Mouse (Mus musculus) myocyte (in vitro differentiated cells): ENCODE measurements at regions not wholly inside any gene's neighbourhood (a gene's known extent, or its start where the extent isn't known, plus 50 kb on each side); places are given as distances from the start of the nearest gene placed in this dataset.

Experiments used
- CEBPB ChIP-seq: IDR thresholded peaks from 2 replicates; pipeline ENCODE4 v1.6.1; 2011; ENCODE audit warnings: mild to moderate bottlenecking, moderate library complexity; ENCODE audit not compliant: poor library complexity, insufficient read depth, severe bottlenecking
- E2F4 ChIP-seq: IDR thresholded peaks from one replicate; pipeline ENCODE4 v1.6.1; 2011; ENCODE audit warnings: mild to moderate bottlenecking, control low read depth, moderate library complexity; ENCODE audit not compliant: insufficient read depth
- MAX ChIP-seq: IDR thresholded peaks from one replicate; pipeline ENCODE4 v1.6.1; 2011; ENCODE audit warnings: low read depth, mild to moderate bottlenecking, control low read depth
- MYOD1 ChIP-seq, 3 experiments: IDR thresholded peaks; one replicate each; pipeline ENCODE4 v1.6.1; 2011; ENCODE audit warnings: control low read depth in 2 of 3, low read depth in 2 of 3, mild to moderate bottlenecking in 2 of 3, moderate library complexity in 1 of 3; ENCODE audit not compliant: insufficient read length in 2 of 3, control insufficient read depth in 1 of 3
- MYOG ChIP-seq, 3 experiments: IDR thresholded peaks; one replicate each; pipeline ENCODE4 v1.6.1; 2011; ENCODE audit warnings: control low read depth in 2 of 3, low read depth in 2 of 3, mild to moderate bottlenecking in 2 of 3; ENCODE audit not compliant: insufficient read length in 2 of 3, control insufficient read depth in 1 of 3, insufficient read depth in 1 of 3
- POLR2A ChIP-seq: IDR thresholded peaks from one replicate; pipeline ENCODE4 v1.6.1; 2011; ENCODE audit warnings: low read depth, mild to moderate bottlenecking, control low read depth, moderate library complexity; ENCODE audit not compliant: insufficient read length
- POLR2AphosphoS2 ChIP-seq: IDR thresholded peaks from one replicate; pipeline ENCODE4 v1.6.1; 2011; ENCODE audit warnings: low read depth, control low read depth; ENCODE audit not compliant: insufficient read length
- REST ChIP-seq: IDR thresholded peaks from one replicate; pipeline ENCODE4 v1.6.1; 2011; ENCODE audit warnings: mild to moderate bottlenecking, control low read depth, moderate library complexity; ENCODE audit not compliant: insufficient read depth, insufficient read length
- SRF ChIP-seq: IDR thresholded peaks from one replicate; pipeline ENCODE4 v1.6.1; 2011; ENCODE audit warnings: low read depth; ENCODE audit not compliant: control insufficient read depth, insufficient read length
- TCF12 ChIP-seq: IDR thresholded peaks from one replicate; pipeline ENCODE4 v1.6.1; 2011; ENCODE audit warnings: mild to moderate bottlenecking, control low read depth; ENCODE audit not compliant: poor library complexity, insufficient read depth, severe bottlenecking
- USF1 ChIP-seq: IDR thresholded peaks from one replicate; pipeline ENCODE4 v1.6.1; 2011; ENCODE audit warnings: low read depth, mild to moderate bottlenecking, control low read depth, moderate library complexity

DNA sequence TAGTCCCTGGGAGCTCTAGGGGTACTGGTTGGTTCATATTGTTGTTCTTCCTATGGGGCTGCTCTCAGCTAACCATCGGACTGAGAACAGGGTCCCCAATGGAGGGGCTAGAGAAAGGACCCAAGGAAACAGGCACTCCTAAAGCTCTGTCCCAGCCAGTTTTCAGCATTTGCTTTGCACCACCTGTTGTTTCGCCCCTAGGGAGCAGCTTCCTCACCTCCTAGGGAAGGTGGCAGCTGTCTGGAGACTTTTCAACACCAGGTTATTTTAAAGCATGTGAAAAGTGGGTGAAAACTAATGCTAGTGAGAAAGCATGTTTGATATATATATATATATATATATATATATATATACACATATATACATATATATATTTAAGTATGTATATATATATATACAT is 62.8 kb upstream of the Ralgps2 start:
- TF ChIP-seq POLR2A (no peak), USF1 (no peak), CEBPB (no peak), TCF12 (peak; percentile 85), E2F4 (no peak), MAX (no peak), MYOG (IDR thresholded peaks at IDR 0.05; ENCODE audit: control insufficient read depth in 1 of 3, insufficient read depth in 1 of 3, insufficient read length in 2 of 3, low read depth in 2 of 3) (peak in 2 of 3 experiments; percentile 37 to 91), POLR2AphosphoS2 (no peak), SRF (no peak), MYOD1 (IDR thresholded peaks at IDR 0.05; ENCODE audit: control insufficient read depth in 1 of 3, insufficient read length in 2 of 3, low read depth in 2 of 3) (peak; percentile 44 to 90 (median 80)), REST (no peak)
